Mouse (Mus musculus): ENCODE measurements at regions not wholly inside any gene's neighbourhood (a gene's known extent, or its start where the extent isn't known, plus 50 kb on each side); places are given as distances from the start of the nearest gene placed in this dataset.

GRCm38 (mm10) chr4:131525236-131525635 lies 312.9 kb downstream of the Ptpru start:
- DNase-seq (ENCODE audit: extremely low read depth): no peak
- H3K79me2 ChIP-seq (replicated peaks; ENCODE audit: control insufficient read depth, extremely low read depth, insufficient read depth, poor library complexity, severe bottlenecking): no peaks in the 10 kb centered on the region
- H3K27ac ChIP-seq (ENCODE audit: insufficient read depth, low read depth): no peak overlapping the region
- H3K36me3 ChIP-seq (replicated peaks in 1 of 2; ENCODE audit: control insufficient read depth in 1 of 2, insufficient read depth in 1 of 2, low read length in 1 of 2): no peaks in the 10 kb centered on the region
- TF ChIP-seq ZKSCAN1 (IDR thresholded peaks at IDR 0.05; ENCODE audit: borderline replicate concordance, low read depth, low read length) (no peak), SIN3A (IDR thresholded peaks at IDR 0.05; ENCODE audit: low read length) (no peak), POLR2A (IDR thresholded peaks at IDR 0.05; ENCODE audit: low read depth, low read length) (no peak), EP300 (IDR thresholded peaks at IDR 0.05; ENCODE audit: low read length) (no peak), PAX5 (IDR thresholded peaks at IDR 0.05; ENCODE audit: low read length) (no peak), MEF2A (IDR thresholded peaks at IDR 0.05; ENCODE audit: borderline replicate concordance, low read depth, low read length) (no peak), JUND (conservative IDR thresholded peaks at IDR 0.05; ENCODE audit: low read depth, low read length) (no peak), CTCF (conservative IDR thresholded peaks at IDR 0.05 in 1 of 2, IDR thresholded peaks at IDR 0.05 in 1 of 2; ENCODE audit: low read depth in 2 of 2, low read length in 2 of 2) (no peak), MYC (IDR thresholded peaks at IDR 0.05; ENCODE audit: low read depth, low read length) (no peak), ELF1 (IDR thresholded peaks at IDR 0.05; ENCODE audit: low read depth, low read length) (no peak), TCF12 (IDR thresholded peaks at IDR 0.05; ENCODE audit: low read depth, low read length) (no peak), SMC3 (IDR thresholded peaks at IDR 0.05; ENCODE audit: low read depth, low read length) (no peak)
- H3K4me3 ChIP-seq (replicated peaks in 1 of 3; ENCODE audit: low read depth in 2 of 3, low read length in 2 of 3, poor library complexity in 1 of 3): no peak overlapping the region
- no peak overlapping the region for H3K4me2 ChIP-seq (ENCODE audit: insufficient read depth, low read depth, poor library complexity, severe bottlenecking)
- no peaks in the 10 kb centered on the region for H3K9me3 ChIP-seq (replicated peaks; ENCODE audit: low read length)
- dilution Hi-C loops (cut with MboI; ENCODE audit: extremely low pct_ligation_motif_present, extremely low pct_unique_long_range_greater_than_20kb, low sequenced_read_pairs) (no loop called here), in situ Hi-C loops (cut with MboI; ENCODE audit: low pct_ligation_motif_present, low pct_unique_long_range_greater_than_20kb, low sequenced_read_pairs) (no loop called here)
- no peak overlapping the region for H3K9ac ChIP-seq (ENCODE audit: insufficient read depth, low read depth)
- no peaks in the 10 kb centered on the region for H3K4me1 ChIP-seq (ENCODE audit: control insufficient read depth in 1 of 2, insufficient read depth in 2 of 2)
- H3K27me3 ChIP-seq (replicated peaks): peaks cover 86% of the 10 kb centered on the region

DNA sequence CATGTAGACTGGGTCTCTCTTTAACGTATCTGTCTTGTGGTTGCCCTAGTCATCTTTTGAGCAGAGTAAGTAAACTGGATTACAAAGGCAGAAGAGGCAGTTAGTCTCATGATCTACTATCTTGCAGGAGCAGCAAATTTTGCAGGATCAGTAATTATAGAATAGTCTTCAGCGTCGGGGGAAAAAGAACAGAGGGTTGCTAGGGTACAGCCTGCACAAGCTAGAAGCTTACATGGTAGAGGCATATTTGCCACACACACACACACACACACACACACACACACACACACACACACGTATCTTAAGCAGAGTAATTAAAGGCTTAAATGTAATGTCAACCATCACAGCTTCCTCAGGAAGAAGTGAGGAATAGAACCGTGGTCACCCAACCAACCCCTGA lies 307.6 kb downstream of the Ptpru start:
- Histone ChIP-seq H3K9me3 (replicated peaks; ENCODE audit: low read length) (no peaks in the 10 kb centered on the region), H3K4me1 (ENCODE audit: control insufficient read depth in 1 of 2, insufficient read depth in 2 of 2) (no peaks in the 10 kb centered on the region), H3K79me2 (replicated peaks; ENCODE audit: control insufficient read depth, extremely low read depth, insufficient read depth, poor library complexity, severe bottlenecking) (no peaks in the 10 kb centered on the region), H3K4me2 (ENCODE audit: insufficient read depth, low read depth, poor library complexity, severe bottlenecking) (no peak overlapping the region), H3K27ac (ENCODE audit: insufficient read depth, low read depth) (no peak overlapping the region), H3K4me3 (replicated peaks in 1 of 3; ENCODE audit: low read depth in 2 of 3, low read length in 2 of 3, poor library complexity in 1 of 3) (no peak overlapping the region), H3K9ac (ENCODE audit: insufficient read depth, low read depth) (no peak overlapping the region), H3K36me3 (replicated peaks in 1 of 2; ENCODE audit: control insufficient read depth in 1 of 2, insufficient read depth in 1 of 2, low read length in 1 of 2) (no peaks in the 10 kb centered on the region), H3K27me3 (replicated peaks) (peaks cover 79% of the 10 kb centered on the region)
- dilution Hi-C loops (cut with MboI; ENCODE audit: extremely low pct_ligation_motif_present, extremely low pct_unique_long_range_greater_than_20kb, low sequenced_read_pairs) (no loop called here), in situ Hi-C loops (cut with MboI; ENCODE audit: low pct_ligation_motif_present, low pct_unique_long_range_greater_than_20kb, low sequenced_read_pairs) (no loop called here)
- TF ChIP-seq MXI1 (IDR thresholded peaks at IDR 0.05; ENCODE audit: low read depth, low read length) (no peak), TBP (conservative IDR thresholded peaks at IDR 0.05; ENCODE audit: low read depth, low read length) (no peak), SIN3A (IDR thresholded peaks at IDR 0.05; ENCODE audit: low read length) (no peak), ZNF384 (IDR thresholded peaks at IDR 0.05; ENCODE audit: low read depth, low read length) (no peak), MYC (IDR thresholded peaks at IDR 0.05; ENCODE audit: low read depth, low read length) (no peak), JUND (conservative IDR thresholded peaks at IDR 0.05; ENCODE audit: low read depth, low read length) (no peak), POLR2A (IDR thresholded peaks at IDR 0.05; ENCODE audit: low read depth, low read length) (no peak), UBTF (IDR thresholded peaks at IDR 0.05; ENCODE audit: low read depth, low read length) (no peak), PAX5 (IDR thresholded peaks at IDR 0.05; ENCODE audit: low read length) (no peak), CHD2 (IDR thresholded peaks at IDR 0.05; ENCODE audit: low read length) (no peak), TCF12 (IDR thresholded peaks at IDR 0.05; ENCODE audit: low read depth, low read length) (no peak), EP300 (IDR thresholded peaks at IDR 0.05; ENCODE audit: low read length) (no peak), NELFE (IDR thresholded peaks at IDR 0.05; ENCODE audit: low read depth, low read length) (no peak)
- no peak for DNase-seq (ENCODE audit: extremely low read depth)

All from CH12.LX (cell line).